Mouse (Mus musculus): ENCODE measurements around the gene Gcnt2. TPM values are rescaled to one million over a fixed set of nuclear protein-coding genes. Genes with fewer than 3 reads are reported as not detected.

Gene Gcnt2
- polyA plus RNA-seq, 1 experiment, result 5.3 TPM

DNA sequence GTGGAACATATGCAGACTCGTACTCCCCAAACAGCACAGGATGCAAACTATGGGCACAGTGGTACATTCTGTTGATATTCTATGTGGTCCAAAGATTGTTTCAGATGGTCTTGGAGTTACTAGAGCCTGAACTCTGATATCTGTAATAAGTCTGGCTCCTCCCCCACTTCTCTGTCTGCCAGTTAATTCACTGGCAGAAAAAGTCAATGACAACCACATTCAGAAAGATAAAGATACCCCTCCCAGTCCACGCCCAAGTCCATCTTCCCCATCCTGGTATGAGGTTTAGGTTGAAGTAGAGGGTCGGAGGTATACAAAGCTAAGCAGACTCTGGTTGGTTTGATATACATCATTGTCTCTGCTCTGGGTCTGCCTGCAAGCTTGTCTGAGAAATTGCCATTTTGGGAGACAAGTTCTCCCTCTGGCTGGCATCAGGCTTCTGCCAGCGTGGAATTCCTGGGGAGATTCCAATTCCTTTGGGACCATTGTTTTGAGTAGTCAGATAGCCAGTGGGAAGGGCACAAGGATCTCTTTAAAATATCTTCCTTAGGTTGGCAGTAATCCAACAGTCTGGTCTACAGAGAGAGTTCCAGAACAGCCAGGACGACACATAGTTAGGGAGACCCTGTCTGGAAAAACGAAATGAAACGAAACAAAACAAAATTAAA lies 88.1 kb downstream of the Gcnt2 start:
- H3K79me2 ChIP-seq (ENCODE audit: control insufficient read depth, insufficient read depth), result no peaks in the 10 kb centered on the region
- H3ac ChIP-seq (ENCODE audit: control insufficient read depth, insufficient read length), result no peak overlapping the region
- H3K36me3 ChIP-seq (ENCODE audit: control insufficient read depth, insufficient read depth), result no peaks in the 10 kb centered on the region
- H3K4me3 ChIP-seq, result no peak overlapping the region
- no peaks in the 10 kb centered on the region for H3K27me3 ChIP-seq (ENCODE audit: control insufficient read depth, insufficient read depth, insufficient read length)
- peak overlapping the region; percentile 54 for H3K4me2 ChIP-seq (ENCODE audit: low read depth)
- no peak for TF ChIP-seq MYOD1 (IDR thresholded peaks at IDR 0.05; ENCODE audit: control insufficient read depth in 1 of 3, insufficient read length in 2 of 3, low read depth in 2 of 3)
- TF ChIP-seq E2F4 (IDR thresholded peaks at IDR 0.05; ENCODE audit: insufficient read depth), result no peak
- no peak for TF ChIP-seq TCF3 (IDR thresholded peaks at IDR 0.05; ENCODE audit: insufficient read length, low read depth)
- no peak for TF ChIP-seq USF1 (IDR thresholded peaks at IDR 0.05; ENCODE audit: low read depth)
- no peak for TF ChIP-seq POLR2A (IDR thresholded peaks at IDR 0.05; ENCODE audit: insufficient read length, low read depth)

GRCm38 (mm10) chr13:40951386-40951976 lies 91.9 kb downstream of the Gcnt2 start:
- no peaks in the 10 kb centered on the region for H3K36me3 ChIP-seq (ENCODE audit: control insufficient read depth, insufficient read depth)
- TF ChIP-seq TCF12 (IDR thresholded peaks at IDR 0.05; ENCODE audit: insufficient read depth, poor library complexity, severe bottlenecking) (no peak), CEBPB (IDR thresholded peaks at IDR 0.05; ENCODE audit: insufficient read depth, poor library complexity, severe bottlenecking) (no peak), POLR2AphosphoS2 (IDR thresholded peaks at IDR 0.05; ENCODE audit: insufficient read length, low read depth) (no peak), MYOD1 (IDR thresholded peaks at IDR 0.05; ENCODE audit: control insufficient read depth in 1 of 3, insufficient read length in 2 of 3, low read depth in 2 of 3) (no peak), TCF3 (IDR thresholded peaks at IDR 0.05; ENCODE audit: insufficient read length, low read depth) (no peak), E2F4 (IDR thresholded peaks at IDR 0.05; ENCODE audit: insufficient read depth) (no peak), USF1 (IDR thresholded peaks at IDR 0.05; ENCODE audit: low read depth) (no peak), MAX (IDR thresholded peaks at IDR 0.05; ENCODE audit: low read depth) (no peak), SRF (IDR thresholded peaks at IDR 0.05; ENCODE audit: control insufficient read depth, insufficient read length, low read depth) (no peak), MYOG (IDR thresholded peaks at IDR 0.05; ENCODE audit: control insufficient read depth in 1 of 3, insufficient read depth in 1 of 3, insufficient read length in 2 of 3, low read depth in 2 of 3) (no peak), REST (IDR thresholded peaks at IDR 0.05; ENCODE audit: insufficient read depth, insufficient read length) (no peak), POLR2A (IDR thresholded peaks at IDR 0.05; ENCODE audit: insufficient read length, low read depth) (no peak)
- no peaks in the 10 kb centered on the region for H3K79me2 ChIP-seq (ENCODE audit: control insufficient read depth, insufficient read depth)
- H3K4me3 ChIP-seq, result no peak overlapping the region
- no peaks in the 10 kb centered on the region for H3K27me3 ChIP-seq (ENCODE audit: control insufficient read depth, insufficient read depth, insufficient read length)
- H3K4me2 ChIP-seq (ENCODE audit: low read depth), result no peak overlapping the region
- H3ac ChIP-seq (ENCODE audit: control insufficient read depth, insufficient read length), result no peak overlapping the region

DNA sequence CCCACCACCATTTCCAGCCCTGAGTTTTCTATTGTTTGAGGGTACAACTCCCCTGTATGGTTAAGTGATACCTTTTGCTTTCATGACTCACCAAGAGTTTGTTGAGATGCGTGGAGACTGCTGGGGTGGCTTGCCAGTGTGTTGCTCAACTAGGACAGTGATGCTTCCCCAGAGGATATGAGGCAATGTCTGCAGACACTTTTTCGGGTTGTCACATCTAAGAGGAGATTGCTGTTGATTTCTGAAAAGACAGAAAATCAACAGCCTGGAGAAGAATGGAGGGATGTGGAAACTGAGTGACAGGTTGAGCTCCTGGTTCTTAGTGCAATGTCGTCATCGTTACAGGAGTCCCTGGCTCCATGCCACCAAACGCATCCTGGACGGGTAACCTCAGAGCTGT lies 93.7 kb downstream of the Gcnt2 start:
- no peaks in the 10 kb centered on the region for H3K27me3 ChIP-seq (ENCODE audit: control insufficient read depth, insufficient read depth, insufficient read length)
- H3K4me3 ChIP-seq, result no peak overlapping the region
- H3K79me2 ChIP-seq (ENCODE audit: control insufficient read depth, insufficient read depth), result no peaks in the 10 kb centered on the region
- TF ChIP-seq MYOG (IDR thresholded peaks at IDR 0.05; ENCODE audit: control insufficient read depth in 1 of 3, insufficient read depth in 1 of 3, insufficient read length in 2 of 3, low read depth in 2 of 3), result no peak
- no peak for TF ChIP-seq POLR2A (IDR thresholded peaks at IDR 0.05; ENCODE audit: insufficient read length, low read depth)
- no peak for TF ChIP-seq TCF12 (IDR thresholded peaks at IDR 0.05; ENCODE audit: insufficient read depth, poor library complexity, severe bottlenecking)
- TF ChIP-seq MYOD1 (IDR thresholded peaks at IDR 0.05; ENCODE audit: control insufficient read depth in 1 of 3, insufficient read length in 2 of 3, low read depth in 2 of 3), result no peak
- TF ChIP-seq SRF (IDR thresholded peaks at IDR 0.05; ENCODE audit: control insufficient read depth, insufficient read length, low read depth), result no peak
- no peak for TF ChIP-seq USF1 (IDR thresholded peaks at IDR 0.05; ENCODE audit: low read depth)
- no peak for TF ChIP-seq REST (IDR thresholded peaks at IDR 0.05; ENCODE audit: insufficient read depth, insufficient read length)
- no peak for TF ChIP-seq MAX (IDR thresholded peaks at IDR 0.05; ENCODE audit: low read depth)
- TF ChIP-seq CEBPB (IDR thresholded peaks at IDR 0.05; ENCODE audit: insufficient read depth, poor library complexity, severe bottlenecking), result no peak
- no peak for TF ChIP-seq TCF3 (IDR thresholded peaks at IDR 0.05; ENCODE audit: insufficient read length, low read depth)
- no peak for TF ChIP-seq POLR2AphosphoS2 (IDR thresholded peaks at IDR 0.05; ENCODE audit: insufficient read length, low read depth)
- TF ChIP-seq E2F4 (IDR thresholded peaks at IDR 0.05; ENCODE audit: insufficient read depth), result no peak
- H3K36me3 ChIP-seq (ENCODE audit: control insufficient read depth, insufficient read depth), result peaks cover 1% of the 10 kb centered on the region
- H3ac ChIP-seq (ENCODE audit: control insufficient read depth, insufficient read length), result no peak overlapping the region
- H3K4me2 ChIP-seq (ENCODE audit: low read depth), result no peak overlapping the region

GRCm38 (mm10) chr13:40955773-40956172 lies 96.2 kb downstream of the Gcnt2 start:
- TF ChIP-seq E2F4 (IDR thresholded peaks at IDR 0.05; ENCODE audit: insufficient read depth), result no peak
- no peak for TF ChIP-seq POLR2A (IDR thresholded peaks at IDR 0.05; ENCODE audit: insufficient read length, low read depth)
- TF ChIP-seq MYOG (IDR thresholded peaks at IDR 0.05; ENCODE audit: control insufficient read depth in 1 of 3, insufficient read depth in 1 of 3, insufficient read length in 2 of 3, low read depth in 2 of 3), result no peak
- TF ChIP-seq REST (IDR thresholded peaks at IDR 0.05; ENCODE audit: insufficient read depth, insufficient read length), result no peak
- TF ChIP-seq POLR2AphosphoS2 (IDR thresholded peaks at IDR 0.05; ENCODE audit: insufficient read length, low read depth), result no peak
- TF ChIP-seq USF1 (IDR thresholded peaks at IDR 0.05; ENCODE audit: low read depth), result no peak
- TF ChIP-seq CEBPB (IDR thresholded peaks at IDR 0.05; ENCODE audit: insufficient read depth, poor library complexity, severe bottlenecking), result no peak
- no peak for TF ChIP-seq TCF3 (IDR thresholded peaks at IDR 0.05; ENCODE audit: insufficient read length, low read depth)
- TF ChIP-seq TCF12 (IDR thresholded peaks at IDR 0.05; ENCODE audit: insufficient read depth, poor library complexity, severe bottlenecking), result no peak
- no peak for TF ChIP-seq MAX (IDR thresholded peaks at IDR 0.05; ENCODE audit: low read depth)
- TF ChIP-seq MYOD1 (IDR thresholded peaks at IDR 0.05; ENCODE audit: control insufficient read depth in 1 of 3, insufficient read length in 2 of 3, low read depth in 2 of 3), result no peak
- TF ChIP-seq SRF (IDR thresholded peaks at IDR 0.05; ENCODE audit: control insufficient read depth, insufficient read length, low read depth), result no peak

More at GRCm38 (mm10) chr13:40955773-40956172, 96.2 kb downstream of the Gcnt2 start:
- no peak overlapping the region for H3K4me2 ChIP-seq (ENCODE audit: low read depth)
- no peaks in the 10 kb centered on the region for H3K79me2 ChIP-seq (ENCODE audit: control insufficient read depth, insufficient read depth)
- H3K4me3 ChIP-seq, result no peak overlapping the region
- H3K27me3 ChIP-seq (ENCODE audit: control insufficient read depth, insufficient read depth, insufficient read length), result no peaks in the 10 kb centered on the region
- H3K36me3 ChIP-seq (ENCODE audit: control insufficient read depth, insufficient read depth), result peaks cover 6% of the 10 kb centered on the region
- no peak overlapping the region for H3ac ChIP-seq (ENCODE audit: control insufficient read depth, insufficient read length)

Data from myocyte (in vitro differentiated cells).